Mouse (Mus musculus) kidney, postnatal 0 days (tissue): ENCODE results near the gene Gc. TPM values are rescaled to one million over a fixed set of nuclear protein-coding genes. Genes with fewer than 3 reads are reported as not detected.
A peak's percentile ranks its signal among the peaks of the same experiment; 100 is the strongest.

Source experiments
- ATAC-seq: fragments of 200-750 bp; cut with Nextera tagmentation; replicated peaks from 2 replicates; pipeline ENCODE4 v1.8.0; 2017; ENCODE audit warnings: low read depth, moderate number of reproducible peaks, moderate TSS enrichment, moderate library complexity; ENCODE audit not compliant: low FRiP score
- DNase-seq: peaks from one replicate; pipeline ENCODE4 v3.0.0-alpha.2; 2016; ENCODE audit warnings: low spot score
- H3K27ac ChIP-seq: fragments of 300-500 bp; sonication (generic); 2 replicates; pipeline ENCODE4 v1.5.1; 2014; ENCODE audit warnings: mild to moderate bottlenecking
- H3K27me3 ChIP-seq: fragments of 300-500 bp; sonication (generic); 2 replicates; pipeline ENCODE4 v1.6.1; 2014; ENCODE audit warnings: low read length, mixed read lengths; ENCODE audit not compliant: insufficient read depth
- H3K36me3 ChIP-seq: fragments of 300-500 bp; sonication (generic); 2 replicates; pipeline ENCODE4 v1.6.1; 2014; ENCODE audit warnings: low read length, mixed read lengths; ENCODE audit not compliant: insufficient read depth
- H3K4me1 ChIP-seq: fragments of 300-500 bp; sonication (generic); replicated peaks from 2 replicates; pipeline ENCODE4 v1.6.1; 2014; ENCODE audit warnings: antibody characterized with exemption, low read length, mixed read lengths; ENCODE audit not compliant: insufficient read depth
- H3K4me2 ChIP-seq: fragments of 300-500 bp; sonication (generic); 2 replicates; pipeline ENCODE4 v1.6.1; 2014; ENCODE audit warnings: mild to moderate bottlenecking, low read length, moderate library complexity, mixed read lengths
- H3K4me3 ChIP-seq: fragments of 300-500 bp; sonication (generic); replicated peaks from 2 replicates; pipeline ENCODE4 v1.5.1; 2014; ENCODE audit warnings: low read depth, low read length
- H3K9ac ChIP-seq: fragments of 300-500 bp; sonication (generic); 2 replicates; pipeline ENCODE4 v1.6.1; 2014; ENCODE audit warnings: low read depth, low read length
- H3K9me3 ChIP-seq: fragments of 300-500 bp; sonication (generic); replicated peaks from 2 replicates; pipeline ENCODE4 v1.6.1; 2016; ENCODE audit warnings: low read length, inconsistent platforms, mixed read lengths
- CTCF ChIP-seq: IDR thresholded peaks from 2 replicates; pipeline ENCODE4 v1.5.1; 2016; ENCODE audit warnings: antibody characterized with exemption, low read depth, mild to moderate bottlenecking, moderate library complexity
- WGBS: fragments of 180-500 bp; shearing (Covaris S2); extraction: QIAGEN DNeasy Blood & Tissue Kit; methylation state at CpG from one replicate; pipeline ENCODE4 v1.1.7; 2014; 5-methylcytosine and 5-hydroxymethylcytosine counted together
- polyA plus RNA-seq: library from polyadenylated mRNA; unstranded; fragments of >200 nt; fragmentation: Nextera tagmentation; extraction: Ambion mirVana; gene quantifications from 2 replicates; pipeline ENCODE4 v1.2.1, GENCODE M21; 2015

The Gc gene
- 2.2 and 2.6 TPM in 2 replicates for polyA plus RNA-seq

GRCm38 (mm10) chr5:89457554-89458062 lies at the start of gene Gc:
Gc (minus strand) TSS chr5:89457898.
- H3K36me3 ChIP-seq = no peaks in the 10 kb centered on the region
- H3K4me1 ChIP-seq = no peaks in the 10 kb centered on the region
- H3K4me2 ChIP-seq = no peak within 1 kb of the TSS
- no peak within 1 kb of the TSS for H3K27ac ChIP-seq
- WGBS = 68% methylated on average over 5 of the region's 5 CpGs
- no peak within 1 kb of the TSS for H3K9ac ChIP-seq
- no peak for DNase-seq
- TF ChIP-seq CTCF = no peak
- ATAC-seq = no peak
- H3K4me3 ChIP-seq = no peak within 1 kb of the TSS
- H3K27me3 ChIP-seq = no peaks in the 10 kb centered on the region
- H3K9me3 ChIP-seq = no peaks in the 10 kb centered on the region

DNA sequence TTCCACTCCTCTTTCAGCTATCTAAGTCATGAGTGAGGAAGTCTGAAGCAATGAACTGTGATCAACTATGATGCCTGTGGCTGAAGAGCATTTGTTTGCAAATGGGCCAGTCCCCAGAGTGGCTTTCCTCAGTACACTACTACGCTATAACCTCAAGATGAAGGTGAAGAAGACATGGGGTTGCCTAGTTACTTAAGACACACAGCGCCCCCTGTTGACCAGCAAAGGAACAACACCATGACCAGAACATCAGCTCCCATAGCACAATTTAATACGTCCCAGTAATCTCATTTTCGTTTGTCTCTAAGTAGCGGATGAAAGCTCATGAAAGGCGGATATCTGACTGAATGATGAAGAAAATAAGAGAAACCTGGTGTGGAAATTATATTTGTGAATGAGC lies 42.5 kb upstream of the Gc start:
- H3K4me3 ChIP-seq = no peak overlapping the region
- no peak overlapping the region for H3K4me2 ChIP-seq
- no peaks in the 10 kb centered on the region for H3K36me3 ChIP-seq
- no peaks in the 10 kb centered on the region for H3K4me1 ChIP-seq
- peak; percentile 3 for DNase-seq
- H3K27ac ChIP-seq = no peak overlapping the region
- peak; percentile 50 for TF ChIP-seq CTCF
- ATAC-seq = no peak
- H3K9me3 ChIP-seq = no peaks in the 10 kb centered on the region
- WGBS = 60% methylated on average over 6 of the region's 6 CpGs
- no peaks in the 10 kb centered on the region for H3K27me3 ChIP-seq
- no peak overlapping the region for H3K9ac ChIP-seq

DNA sequence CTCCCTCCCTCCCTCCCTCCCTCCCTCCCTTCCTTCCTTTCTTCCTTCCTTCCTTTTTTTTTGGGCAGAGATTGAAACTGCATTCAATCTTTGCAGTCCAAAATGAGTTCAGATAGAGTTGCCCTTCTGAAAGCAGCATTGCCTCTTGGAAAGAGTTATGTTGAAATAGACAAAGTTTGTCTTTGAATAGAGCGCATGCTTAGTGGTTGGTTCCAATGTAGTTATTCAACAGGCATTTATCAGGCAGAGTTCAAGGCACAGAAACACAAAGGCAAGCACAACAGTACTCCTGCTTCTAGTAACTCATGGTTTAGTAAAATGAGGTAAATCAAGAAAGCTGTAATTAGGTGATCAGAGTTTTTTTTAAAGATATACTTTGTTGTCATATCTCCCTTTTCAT lies 34.9 kb upstream of the Gc start:
- no peak overlapping the region for H3K27ac ChIP-seq
- H3K4me2 ChIP-seq = no peak overlapping the region
- no peaks in the 10 kb centered on the region for H3K27me3 ChIP-seq
- no peak for TF ChIP-seq CTCF
- no peak overlapping the region for H3K9ac ChIP-seq
- 86% methylated on average over 1 of the region's 1 CpGs for WGBS
- H3K4me1 ChIP-seq = no peaks in the 10 kb centered on the region
- DNase-seq = no peak
- no peak for ATAC-seq
- H3K4me3 ChIP-seq = no peak overlapping the region
- no peaks in the 10 kb centered on the region for H3K36me3 ChIP-seq
- no peaks in the 10 kb centered on the region for H3K9me3 ChIP-seq

DNA sequence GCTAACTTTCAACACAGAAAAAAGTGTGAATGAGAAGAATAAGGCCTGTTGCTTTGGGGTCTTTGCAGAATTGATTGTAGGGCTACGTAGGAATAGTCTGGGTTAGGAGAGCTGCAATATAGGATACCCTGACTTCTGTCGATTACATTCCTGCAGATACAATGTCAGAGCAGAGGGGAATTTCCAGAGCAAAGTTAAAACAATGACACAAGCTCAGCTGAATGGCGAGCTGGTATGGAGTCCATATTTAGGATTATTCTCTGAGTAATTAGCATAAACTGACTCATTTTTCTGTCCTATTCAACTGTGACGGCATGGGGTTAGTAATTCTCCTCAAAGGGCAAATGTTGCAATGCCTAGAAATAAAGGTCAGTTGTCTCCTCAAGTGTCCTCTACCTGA lies 12.8 kb upstream of the Gc start:
- Histone ChIP-seq H3K4me2 (no peak overlapping the region), H3K27ac (no peak overlapping the region), H3K4me3 (no peak overlapping the region), H3K36me3 (no peaks in the 10 kb centered on the region), H3K4me1 (no peaks in the 10 kb centered on the region), H3K9ac (no peak overlapping the region), H3K27me3 (no peaks in the 10 kb centered on the region), H3K9me3 (no peaks in the 10 kb centered on the region)
- ATAC-seq (no peak), DNase-seq (no peak)
- 84% methylated on average over 4 of the region's 4 CpGs for WGBS
- no peak for TF ChIP-seq CTCF

DNA sequence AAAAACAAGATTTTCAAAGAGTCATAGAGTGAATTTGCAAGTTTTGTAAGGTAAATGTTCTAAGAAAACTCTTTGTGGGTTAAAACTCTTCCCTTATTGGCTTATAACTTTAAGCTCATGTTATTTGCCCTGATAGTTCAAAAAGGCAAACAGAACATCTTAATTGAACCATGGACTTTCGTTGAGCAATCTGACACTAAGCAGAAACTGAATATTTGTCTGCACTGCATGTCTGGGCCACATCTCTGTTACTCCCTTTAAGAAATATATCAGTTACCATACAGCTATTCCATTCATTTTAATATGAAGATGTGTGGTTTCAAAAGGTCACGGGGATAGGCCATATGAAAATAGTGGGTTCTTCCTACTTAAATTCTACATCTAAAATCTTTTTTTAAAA lies 10.2 kb upstream of the Gc start:
- no peaks in the 10 kb centered on the region for H3K36me3 ChIP-seq
- H3K4me2 ChIP-seq = no peak overlapping the region
- no peak overlapping the region for H3K27ac ChIP-seq
- no peak overlapping the region for H3K9ac ChIP-seq
- H3K27me3 ChIP-seq = no peaks in the 10 kb centered on the region
- ATAC-seq (no peak), DNase-seq (no peak)
- H3K4me1 ChIP-seq = no peaks in the 10 kb centered on the region
- TF ChIP-seq CTCF = no peak
- WGBS = 71% methylated on average over 2 of the region's 2 CpGs
- no peaks in the 10 kb centered on the region for H3K9me3 ChIP-seq
- H3K4me3 ChIP-seq = no peak overlapping the region

- Histone ChIP-seq H3K9ac (no peak overlapping the region), H3K4me3 (no peak overlapping the region), H3K27ac (no peak overlapping the region), H3K27me3 (no peaks in the 10 kb centered on the region), H3K9me3 (no peaks in the 10 kb centered on the region), H3K4me1 (no peaks in the 10 kb centered on the region), H3K36me3 (no peaks in the 10 kb centered on the region), H3K4me2 (no peak overlapping the region)
- ATAC-seq = no peak
- 88% methylated on average over 1 of the region's 1 CpGs for WGBS
- no peak for DNase-seq
- no peak for TF ChIP-seq CTCF
Observed at GRCm38 (mm10) chr5:89467045-89467444, 9.3 kb upstream of the Gc start.

DNA sequence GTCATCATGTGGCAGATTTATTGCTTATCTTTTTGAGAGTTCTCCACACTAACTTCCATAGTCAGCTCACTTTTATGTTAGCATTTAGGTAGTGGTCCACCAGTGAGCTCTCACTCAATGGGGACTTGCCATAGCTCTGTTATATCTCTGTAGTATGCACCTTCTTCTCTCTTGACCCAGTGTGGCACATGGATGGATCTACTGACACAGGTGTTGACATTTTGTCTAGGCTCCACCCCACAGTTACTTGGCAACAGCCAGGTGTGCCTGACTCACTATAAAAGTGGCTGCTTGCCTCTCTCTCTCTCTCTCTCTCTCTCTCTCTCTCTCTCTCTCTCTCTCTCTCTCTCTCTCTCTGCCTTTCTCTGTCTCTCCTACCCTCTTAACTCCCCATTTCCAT lies 8.6 kb upstream of the Gc start:
- Histone ChIP-seq H3K4me2 (no peak overlapping the region), H3K36me3 (no peaks in the 10 kb centered on the region), H3K9me3 (no peaks in the 10 kb centered on the region), H3K27ac (no peak overlapping the region), H3K9ac (no peak overlapping the region), H3K4me3 (no peak overlapping the region), H3K27me3 (no peaks in the 10 kb centered on the region), H3K4me1 (no peaks in the 10 kb centered on the region)
- DNase-seq (no peak), ATAC-seq (no peak)
- TF ChIP-seq CTCF = no peak
